Mouse (Mus musculus) mesoderm, embryonic 11.5 days (tissue): ENCODE measurements around the gene Hnf4a.
"Not testable (repeated sequence)": the region's sequence is repeated elsewhere in the genome, so short reads cannot be mapped to it uniquely, and the experiment has no call there.

Experiments
- DNase-seq: peaks from one replicate; pipeline ENCODE4 v3.0.0-alpha.2; 2012; ENCODE audit warnings: low read depth, low spot score

Gene Hnf4a

DNA sequence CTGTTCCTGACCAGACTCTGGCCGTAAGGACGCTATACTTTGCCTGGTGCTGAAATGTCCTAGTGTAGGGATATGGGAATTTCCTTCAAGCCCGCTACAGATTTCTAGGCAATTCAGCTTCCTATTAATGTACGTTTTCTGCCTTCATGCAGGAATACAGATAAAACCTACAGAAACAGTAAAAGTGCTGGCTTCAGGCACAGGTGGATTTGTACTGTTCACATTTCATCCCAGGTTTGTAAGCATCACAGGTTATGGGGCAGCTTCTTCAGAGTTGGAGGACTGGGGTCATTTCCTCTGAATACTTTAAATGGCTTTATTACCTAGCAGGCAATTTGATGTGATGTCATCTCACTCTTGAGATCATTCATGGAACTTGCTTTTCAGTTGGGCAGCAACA lies 111.3 kb downstream of the Hnf4a start:
- no peak for DNase-seq

DNA sequence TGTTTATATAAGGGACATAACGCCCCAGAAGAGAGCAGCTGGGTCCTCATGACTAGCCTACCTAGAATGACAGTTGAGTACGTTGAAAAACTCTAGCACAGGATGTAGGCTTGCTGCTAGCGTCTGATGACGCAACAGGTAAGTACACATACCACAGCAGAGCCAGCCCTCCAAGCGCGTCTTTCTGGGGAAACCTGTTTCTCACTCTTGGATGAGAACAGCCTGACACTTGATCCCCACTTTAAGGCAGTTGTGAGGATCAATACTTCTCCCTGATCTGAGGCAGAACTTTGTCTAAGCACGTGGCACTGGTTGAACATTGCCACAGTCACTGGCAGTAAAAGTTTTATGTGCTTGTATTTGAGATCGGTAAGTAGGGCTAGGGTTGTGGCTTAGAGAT lies 113.8 kb downstream of the Hnf4a start:
- DNase-seq = no peak

DNA sequence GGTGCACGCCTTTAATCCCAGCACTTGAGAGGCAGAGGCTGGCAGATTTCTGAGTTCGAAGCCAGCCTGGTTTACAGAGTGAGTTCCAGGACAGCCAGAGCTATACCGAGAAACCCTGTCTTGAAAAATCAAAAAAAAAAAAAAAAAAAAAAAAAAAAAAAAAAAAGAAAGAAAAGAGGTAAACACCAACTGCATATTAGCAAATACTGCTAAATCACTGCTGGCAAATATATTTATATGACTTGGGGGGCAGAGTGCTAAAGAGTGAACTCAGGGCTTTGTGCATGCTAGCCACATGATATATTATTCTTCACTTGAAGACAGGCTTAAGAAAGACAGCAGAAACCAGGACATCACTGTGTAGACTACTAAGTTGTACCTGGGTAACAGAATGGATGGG lies 114.8 kb downstream of the Hnf4a start:
- not testable (repeated sequence) for DNase-seq
